Mouse (Mus musculus) heart, embryonic 15.5 days (tissue): ENCODE measurements around the gene Plxnb1. TPM values are rescaled to one million over a fixed set of nuclear protein-coding genes. Genes with fewer than 3 reads are reported as not detected.
"Not testable (repeated sequence)": the region's sequence is repeated elsewhere in the genome, so short reads cannot be mapped to it uniquely, and the experiment has no call there.

Experiments used
- ATAC-seq: fragments of 200-750 bp; cut with Nextera tagmentation; replicated peaks from 2 replicates; pipeline ENCODE4 v1.8.0; 2017; ENCODE audit warnings: low read depth, moderate TSS enrichment; ENCODE audit not compliant: insufficient number of reproducible peaks, insufficient read depth, low FRiP score
- H3K27ac ChIP-seq: fragments of 300-500 bp; sonication (generic); 2 replicates; pipeline ENCODE4 v1.5.1; 2015; ENCODE audit warnings: mild to moderate bottlenecking, inconsistent platforms
- H3K27me3 ChIP-seq: fragments of 300-500 bp; sonication (generic); 2 replicates; pipeline ENCODE4 v1.6.1; 2015; ENCODE audit warnings: inconsistent platforms
- H3K36me3 ChIP-seq: fragments of 300-500 bp; sonication (generic); 2 replicates; pipeline ENCODE4 v1.6.1; 2015; ENCODE audit warnings: mild to moderate bottlenecking, inconsistent platforms
- H3K4me1 ChIP-seq: fragments of 300-500 bp; sonication (generic); replicated peaks from 2 replicates; pipeline ENCODE4 v1.6.1; 2015; ENCODE audit warnings: inconsistent platforms
- H3K4me2 ChIP-seq: fragments of 300-500 bp; sonication (generic); 2 replicates; pipeline ENCODE4 v1.6.1; 2015; ENCODE audit warnings: inconsistent platforms, mild to moderate bottlenecking, moderate library complexity
- H3K4me3 ChIP-seq: fragments of 300-500 bp; sonication (generic); 2 replicates; pipeline ENCODE4 v1.5.1; 2015; ENCODE audit warnings: mild to moderate bottlenecking, inconsistent platforms
- H3K9ac ChIP-seq: fragments of 300-500 bp; sonication (generic); 2 replicates; pipeline ENCODE4 v1.6.1; 2015; ENCODE audit warnings: mild to moderate bottlenecking, inconsistent platforms
- H3K9me3 ChIP-seq: fragments of 300-500 bp; sonication (generic); replicated peaks from 2 replicates; pipeline ENCODE4 v1.6.1; 2016; ENCODE audit warnings: inconsistent platforms
- WGBS: fragments of 180-500 bp; shearing (Covaris S2); methylation state at CpG from one replicate; pipeline ENCODE4 v1.1.7; 2015; ENCODE audit warnings: mixed read lengths; 5-methylcytosine and 5-hydroxymethylcytosine counted together
- polyA plus RNA-seq: library from polyadenylated mRNA; unstranded; fragments of >200 nt; fragmentation: Nextera tagmentation; extraction: Ambion mirVana; gene quantifications from 2 replicates; pipeline ENCODE4 v1.2.1, GENCODE M21; 2015

Plxnb1 gene
- polyA plus RNA-seq, 1 experiment from 2014 or later = 6.3 TPM

- Histone ChIP-seq H3K36me3 (peaks cover 38% of the 10 kb centered on the region), H3K4me3 (no peak overlapping the region), H3K27ac (no peak overlapping the region), H3K4me1 (peaks cover 10% of the 10 kb centered on the region), H3K9me3 (no peaks in the 10 kb centered on the region), H3K4me2 (no peak overlapping the region), H3K9ac (no peak overlapping the region), H3K27me3 (no peaks in the 10 kb centered on the region)
- 75% methylated on average over 9 of the region's 9 CpGs for WGBS
- no peak for ATAC-seq
These were observed 24.4 kb downstream of the Plxnb1 start for GRCm38 (mm10) chr9:109119571-109119970.

GRCm38 (mm10) chr9:109120956-109121355 lies 25.8 kb downstream of the Plxnb1 start:
- Histone ChIP-seq H3K27ac (no peak overlapping the region), H3K4me3 (no peak overlapping the region), H3K9me3 (no peaks in the 10 kb centered on the region), H3K4me2 (no peak overlapping the region), H3K9ac (no peak overlapping the region), H3K4me1 (peaks cover 10% of the 10 kb centered on the region), H3K27me3 (no peaks in the 10 kb centered on the region), H3K36me3 (peaks cover 25% of the 10 kb centered on the region)
- WGBS = 92% methylated on average over 6 of the region's 6 CpGs
- no peak for ATAC-seq

GRCm38 (mm10) chr9:109122553-109123085 lies 27.4 kb downstream of the Plxnb1 start:
- H3K27ac ChIP-seq = no peak overlapping the region
- no peaks in the 10 kb centered on the region for H3K9me3 ChIP-seq
- H3K4me3 ChIP-seq = no peak overlapping the region
- ATAC-seq = no peak
- H3K4me2 ChIP-seq = no peak overlapping the region
- H3K36me3 ChIP-seq = peaks cover 9% of the 10 kb centered on the region; the same call in 1 of the 2 replicates
- 45% methylated on average over 2 of the region's 2 CpGs for WGBS
- H3K9ac ChIP-seq = no peak overlapping the region
- no peaks in the 10 kb centered on the region for H3K27me3 ChIP-seq
- peaks cover 10% of the 10 kb centered on the region for H3K4me1 ChIP-seq

GRCm38 (mm10) chr9:109123266-109123665 lies 28.1 kb downstream of the Plxnb1 start:
- Histone ChIP-seq H3K9ac (no peak overlapping the region), H3K27me3 (no peaks in the 10 kb centered on the region), H3K36me3 (peaks cover 5% of the 10 kb centered on the region; the same call in 1 of the 2 replicates), H3K4me2 (no peak overlapping the region), H3K27ac (no peak overlapping the region), H3K9me3 (no peaks in the 10 kb centered on the region), H3K4me1 (peaks cover 10% of the 10 kb centered on the region), H3K4me3 (no peak overlapping the region)
- no peak for ATAC-seq
- 31% methylated on average over 6 of the region's 6 CpGs for WGBS

GRCm38 (mm10) chr9:109124164-109124563 lies 29.0 kb downstream of the Plxnb1 start:
- H3K4me1 ChIP-seq = peaks cover 10% of the 10 kb centered on the region
- no peaks in the 10 kb centered on the region for H3K9me3 ChIP-seq
- H3K9ac ChIP-seq = no peak overlapping the region
- H3K27ac ChIP-seq = no peak overlapping the region
- H3K4me3 ChIP-seq = no peak overlapping the region
- no peaks in the 10 kb centered on the region for H3K36me3 ChIP-seq
- no peak overlapping the region for H3K4me2 ChIP-seq
- H3K27me3 ChIP-seq = no peaks in the 10 kb centered on the region
- 88% methylated on average over 3 of the region's 3 CpGs for WGBS
- ATAC-seq = no peak

- Histone ChIP-seq H3K9me3 (no peaks in the 10 kb centered on the region), H3K4me2 (no peak overlapping the region), H3K36me3 (no peaks in the 10 kb centered on the region), H3K4me3 (no peak overlapping the region), H3K27ac (no peak overlapping the region), H3K27me3 (no peaks in the 10 kb centered on the region), H3K4me1 (peaks cover 10% of the 10 kb centered on the region), H3K9ac (no peak overlapping the region)
- 76% methylated on average over 2 of the region's 2 CpGs for WGBS
- no peak for ATAC-seq
These were observed 29.9 kb downstream of the Plxnb1 start for GRCm38 (mm10) chr9:109125043-109125442.

GRCm38 (mm10) chr9:109125481-109125880 lies 30.3 kb downstream of the Plxnb1 start:
- H3K36me3 ChIP-seq = no peaks in the 10 kb centered on the region
- H3K4me1 ChIP-seq = peaks cover 10% of the 10 kb centered on the region
- ATAC-seq = no peak
- H3K4me3 ChIP-seq = no peak overlapping the region
- H3K9me3 ChIP-seq = no peaks in the 10 kb centered on the region
- 68% methylated on average over 3 of the region's 3 CpGs for WGBS
- H3K27me3 ChIP-seq = no peaks in the 10 kb centered on the region
- H3K4me2 ChIP-seq = no peak overlapping the region
- no peak overlapping the region for H3K9ac ChIP-seq
- H3K27ac ChIP-seq = no peak overlapping the region

- Histone ChIP-seq H3K9ac (no peak overlapping the region), H3K4me2 (no peak overlapping the region), H3K9me3 (no peaks in the 10 kb centered on the region), H3K27ac (no peak overlapping the region), H3K4me3 (no peak overlapping the region), H3K36me3 (no peaks in the 10 kb centered on the region), H3K27me3 (no peaks in the 10 kb centered on the region), H3K4me1 (peaks cover 10% of the 10 kb centered on the region)
- no peak for ATAC-seq
- 73% methylated on average over 4 of the region's 4 CpGs for WGBS
These were observed 31.9 kb downstream of the Plxnb1 start for GRCm38 (mm10) chr9:109127076-109127475.

GRCm38 (mm10) chr9:109128211-109128610 lies 33.0 kb downstream of the Plxnb1 start:
- H3K27me3 ChIP-seq = no peaks in the 10 kb centered on the region
- H3K36me3 ChIP-seq = no peaks in the 10 kb centered on the region
- no peak overlapping the region for H3K27ac ChIP-seq
- WGBS = 50% methylated on average over 3 of the region's 3 CpGs
- peaks cover 4% of the 10 kb centered on the region for H3K4me1 ChIP-seq
- H3K9ac ChIP-seq = no peak overlapping the region
- no peak overlapping the region for H3K4me3 ChIP-seq
- H3K4me2 ChIP-seq = no peak overlapping the region
- no peaks in the 10 kb centered on the region for H3K9me3 ChIP-seq
- ATAC-seq = no peak

GRCm38 (mm10) chr9:109130076-109130475 lies 34.9 kb downstream of the Plxnb1 start:
- Histone ChIP-seq H3K9ac (no peak overlapping the region), H3K9me3 (no peaks in the 10 kb centered on the region), H3K36me3 (no peaks in the 10 kb centered on the region), H3K4me1 (no peaks in the 10 kb centered on the region), H3K4me3 (no peak overlapping the region), H3K27me3 (no peaks in the 10 kb centered on the region), H3K4me2 (no peak overlapping the region), H3K27ac (no peak overlapping the region)
- no peak for ATAC-seq
- 80% methylated on average over 5 of the region's 5 CpGs for WGBS

- not testable (repeated sequence) for H3K4me1 ChIP-seq, H3K27ac ChIP-seq, H3K9ac ChIP-seq, H3K36me3 ChIP-seq, H3K9me3 ChIP-seq, H3K4me2 ChIP-seq, H3K4me3 ChIP-seq, H3K27me3 ChIP-seq, ATAC-seq
- 61% methylated on average over 4 of the region's 4 CpGs for WGBS
These were observed 45.2 kb downstream of the Plxnb1 start for GRCm38 (mm10) chr9:109140414-109140813.

- H3K36me3 ChIP-seq = no peaks in the 10 kb centered on the region
- 57% methylated on average over 3 of the region's 3 CpGs for WGBS
- no peak within 1 kb of the TSS for H3K4me3 ChIP-seq
- no peaks in the 10 kb centered on the region for H3K4me1 ChIP-seq
- ATAC-seq = no peak
- H3K9ac ChIP-seq = no peak within 1 kb of the TSS
- no peak within 1 kb of the TSS for H3K4me2 ChIP-seq
- H3K9me3 ChIP-seq = no peaks in the 10 kb centered on the region
- no peaks in the 10 kb centered on the region for H3K27me3 ChIP-seq
- H3K27ac ChIP-seq = no peak within 1 kb of the TSS
These were observed 66.8 kb downstream of the Plxnb1 start, which contains the start of gene Fbxw21 for GRCm38 (mm10) chr9:109161941-109162340. TSS of gene Fbxw21 (minus strand) at chr9:109162041.
